Mouse (Mus musculus): Measurements from ENCODE around the gene Sertad2.

Sertad2 gene

DNA sequence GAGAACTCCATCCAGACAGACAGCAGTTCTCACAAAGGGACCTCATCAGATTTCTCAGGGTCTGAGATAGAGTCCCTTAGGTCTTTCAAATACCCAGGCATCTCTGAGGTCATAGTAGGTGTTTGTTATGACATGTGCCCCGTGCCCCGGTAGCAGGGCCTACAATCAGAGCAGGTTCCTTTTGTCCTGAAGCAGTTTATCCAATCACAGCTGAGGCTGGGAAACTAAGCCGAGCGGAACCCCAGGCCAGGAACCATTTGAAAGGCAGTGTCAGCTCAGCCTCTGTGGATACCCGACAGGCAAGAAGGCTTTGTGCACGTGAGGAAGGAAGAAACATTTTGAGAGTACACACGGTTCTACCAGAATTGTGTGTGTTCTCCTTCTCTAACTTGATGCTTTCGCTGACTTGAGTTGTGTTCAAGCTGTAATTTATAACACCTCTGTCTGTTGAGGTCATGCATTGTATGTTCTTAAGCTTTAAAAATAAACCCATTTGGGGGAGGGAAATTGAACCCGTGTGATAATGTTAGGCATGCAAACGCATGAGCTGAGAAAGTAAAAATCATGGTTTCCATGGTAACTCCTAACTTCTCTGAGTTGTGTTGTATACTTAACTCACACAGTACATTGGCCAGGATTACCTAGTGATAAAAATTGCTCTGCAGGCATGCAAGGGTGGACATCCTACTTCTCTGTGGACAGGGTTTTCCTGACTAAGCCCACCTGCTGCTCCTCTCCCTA lies 104.1 kb downstream of the Sertad2 start:
- peak; percentile 74 for DNase-seq

DNA sequence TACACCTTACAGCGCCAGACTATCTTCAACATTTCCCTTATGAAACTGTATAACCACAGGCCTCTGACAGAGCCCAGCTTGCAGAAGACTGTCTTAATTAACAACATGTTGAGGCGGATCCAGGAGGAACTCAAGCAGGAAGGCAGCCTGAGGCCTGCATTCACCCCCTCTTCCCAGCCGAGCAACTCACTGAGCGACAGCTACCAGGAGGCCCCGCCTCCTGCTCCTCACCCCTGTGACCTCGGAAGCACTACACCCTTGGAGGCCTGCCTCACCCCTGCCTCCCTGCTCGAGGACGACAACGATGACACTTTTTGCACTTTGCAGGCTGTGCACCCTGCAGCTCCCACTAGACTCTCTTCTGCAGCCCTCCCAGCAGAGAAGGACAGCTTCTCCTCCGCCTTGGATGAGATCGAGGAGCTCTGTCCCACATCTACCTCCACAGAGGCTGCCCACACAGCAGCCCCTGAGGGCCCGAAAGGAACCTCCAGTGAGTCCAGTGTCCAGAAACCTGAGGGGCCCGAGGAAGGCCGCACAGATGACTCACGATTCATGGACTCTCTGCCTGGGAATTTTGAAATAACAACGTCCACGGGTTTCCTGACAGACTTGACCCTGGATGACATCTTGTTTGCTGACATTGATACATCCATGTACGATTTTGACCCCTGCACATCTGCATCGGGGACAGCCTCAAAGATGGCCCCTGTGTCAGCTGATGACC lies 105.0 kb downstream of the Sertad2 start:
- DNase-seq: peak; percentile 92

DNA sequence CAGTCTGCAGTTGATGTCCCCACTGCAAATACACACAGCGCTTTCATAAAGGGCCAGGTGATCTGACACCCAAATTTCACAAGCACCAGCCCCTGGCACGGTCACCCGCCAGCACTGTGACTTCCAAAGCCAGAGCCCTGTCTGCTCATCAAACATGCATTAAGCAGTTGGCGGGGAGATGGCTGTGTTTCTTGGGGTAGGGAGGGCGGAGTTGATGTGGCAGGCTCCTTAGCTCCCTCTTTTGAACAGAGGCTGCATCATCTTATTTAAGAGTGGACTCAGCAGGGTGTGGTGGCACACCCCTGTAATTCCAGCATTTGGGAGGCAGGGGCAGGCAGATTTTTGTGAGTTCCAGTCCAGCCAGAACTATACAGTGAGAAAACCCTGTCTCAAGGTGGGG lies 106.4 kb downstream of the Sertad2 start:
- peak; percentile 84 for DNase-seq

DNA sequence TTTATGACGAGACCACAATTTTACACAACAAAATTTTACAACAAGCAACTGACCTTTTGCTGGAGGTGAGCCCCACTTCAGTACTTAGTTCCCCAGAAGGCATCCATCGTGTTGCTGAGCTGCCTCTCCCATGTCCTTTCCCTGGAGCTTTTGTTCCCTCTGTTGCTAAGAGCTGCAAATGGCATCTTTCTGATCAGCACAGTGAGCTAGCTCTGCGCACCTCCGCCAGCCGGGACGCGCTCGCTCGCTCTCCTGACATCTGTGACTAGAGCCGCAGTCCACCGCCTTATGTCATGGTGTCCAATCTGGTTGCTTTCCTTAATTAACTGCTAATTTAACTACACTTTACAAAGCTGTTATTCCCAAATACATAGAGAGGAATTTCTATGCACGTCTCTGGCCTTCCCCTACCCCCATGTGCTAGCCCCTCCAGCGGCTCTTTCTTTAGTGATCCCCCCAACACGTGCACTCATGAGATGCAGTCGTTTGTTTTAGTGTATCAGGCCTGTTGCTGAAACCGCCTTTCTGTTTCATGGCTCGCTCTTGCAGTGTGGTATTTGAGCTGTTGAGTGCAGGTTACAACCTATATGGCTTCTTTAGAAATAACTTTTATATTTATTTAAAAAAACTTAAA lies 107.1 kb downstream of the Sertad2 start:
- no peak for DNase-seq

DNA sequence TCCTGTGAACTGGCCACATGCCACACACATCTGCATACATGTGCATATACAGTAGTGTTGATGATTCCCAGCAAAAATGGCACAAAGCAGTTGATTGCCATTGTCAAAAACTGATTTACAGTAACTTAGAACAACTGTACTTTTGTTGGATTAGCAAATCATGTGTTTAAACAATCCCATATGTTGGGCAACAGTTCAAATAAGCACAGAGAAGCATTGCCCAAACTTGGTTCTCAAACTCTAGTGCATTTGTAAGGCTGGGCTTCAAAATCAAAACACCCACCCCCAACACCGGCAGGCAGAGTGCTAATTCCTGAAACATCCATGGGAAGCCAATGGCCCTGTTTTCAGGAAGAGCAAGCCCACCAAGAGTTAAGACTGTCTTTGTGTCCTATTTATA lies 108.1 kb downstream of the Sertad2 start:
- no peak for DNase-seq

DNA sequence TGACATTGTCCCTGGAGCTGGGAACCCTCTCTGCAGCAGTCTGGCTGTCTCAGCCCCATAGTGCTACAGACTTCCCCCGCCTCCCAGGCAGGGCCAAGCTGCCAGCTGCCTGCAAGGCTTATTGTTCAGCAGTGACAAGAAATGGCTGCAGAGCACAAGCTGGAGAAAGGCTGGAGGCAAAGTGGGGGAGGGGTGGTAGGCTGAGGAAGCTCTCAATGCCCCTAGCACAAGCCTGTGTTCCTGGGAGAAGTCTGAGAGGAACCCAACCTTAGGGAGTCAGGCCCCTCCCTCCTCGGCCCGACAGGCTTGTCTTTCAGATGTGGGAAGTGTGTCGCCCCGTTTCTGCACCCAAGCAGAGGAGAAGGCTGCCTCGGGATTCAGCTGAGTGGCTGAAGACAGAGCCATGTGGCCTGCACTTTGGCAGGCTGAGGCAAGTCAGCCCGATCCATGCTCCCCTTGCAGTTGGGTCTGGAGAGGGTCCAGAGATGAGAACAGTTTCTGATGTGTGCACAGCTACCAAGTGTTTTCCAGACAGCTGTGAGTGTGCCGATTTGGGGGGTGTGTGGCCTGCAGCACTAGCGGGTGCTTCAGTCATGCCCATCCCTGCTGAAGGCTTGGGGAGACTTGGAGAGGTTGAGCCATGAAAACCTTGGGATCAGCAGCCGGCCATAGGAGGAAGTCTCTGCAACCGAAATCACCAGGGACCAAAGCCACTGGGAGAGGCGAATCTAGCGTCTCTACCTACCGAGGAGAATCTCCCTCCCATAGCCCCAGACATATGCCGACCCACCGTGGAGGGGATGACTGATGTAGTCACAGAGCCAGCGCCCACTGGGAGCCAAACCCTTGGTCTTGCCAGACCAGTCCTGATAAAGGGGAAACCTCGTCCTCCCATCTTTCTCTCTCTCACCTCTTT lies 113.0 kb downstream of the Sertad2 start:
- DNase-seq: peak; percentile 96

DNA sequence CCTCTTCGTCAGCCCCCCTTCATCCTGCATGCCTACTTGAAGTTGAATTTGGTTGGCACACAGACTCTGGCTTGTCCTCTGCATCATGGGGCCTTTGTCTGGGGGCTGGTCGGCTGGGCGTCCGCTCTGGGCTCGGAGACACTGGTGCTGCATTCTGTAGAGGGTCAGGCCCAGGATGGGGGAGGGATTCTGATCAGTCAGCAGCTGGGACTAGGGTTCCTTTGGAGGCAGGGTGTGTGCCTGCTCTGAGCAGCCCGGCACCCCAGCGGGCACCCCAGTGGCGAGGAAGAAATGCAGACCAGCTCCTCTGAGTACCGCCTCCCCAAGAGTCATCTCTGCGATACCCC lies 113.6 kb downstream of the Sertad2 start:
- DNase-seq: no peak

DNA sequence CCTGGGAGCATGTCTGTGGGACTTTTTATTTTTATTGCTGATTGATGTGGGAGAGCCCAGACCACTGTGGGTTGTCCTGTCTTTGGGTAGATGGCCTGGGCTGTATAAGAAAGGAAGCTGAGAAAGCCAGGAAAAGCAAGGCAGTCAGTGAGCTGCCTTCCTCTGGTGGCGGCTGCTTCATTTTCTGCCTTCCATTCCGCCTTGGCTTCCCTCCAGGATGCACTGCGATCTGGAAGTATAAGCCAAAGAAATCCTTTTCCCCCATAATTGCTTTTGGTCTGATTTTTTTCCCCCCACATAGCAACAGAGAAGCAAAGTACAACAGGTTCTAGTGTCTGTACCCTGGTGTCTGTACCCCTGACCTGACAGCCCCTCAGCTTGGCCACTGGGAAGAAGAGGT lies 116.0 kb downstream of the Sertad2 start:
- DNase-seq: no peak

DNA sequence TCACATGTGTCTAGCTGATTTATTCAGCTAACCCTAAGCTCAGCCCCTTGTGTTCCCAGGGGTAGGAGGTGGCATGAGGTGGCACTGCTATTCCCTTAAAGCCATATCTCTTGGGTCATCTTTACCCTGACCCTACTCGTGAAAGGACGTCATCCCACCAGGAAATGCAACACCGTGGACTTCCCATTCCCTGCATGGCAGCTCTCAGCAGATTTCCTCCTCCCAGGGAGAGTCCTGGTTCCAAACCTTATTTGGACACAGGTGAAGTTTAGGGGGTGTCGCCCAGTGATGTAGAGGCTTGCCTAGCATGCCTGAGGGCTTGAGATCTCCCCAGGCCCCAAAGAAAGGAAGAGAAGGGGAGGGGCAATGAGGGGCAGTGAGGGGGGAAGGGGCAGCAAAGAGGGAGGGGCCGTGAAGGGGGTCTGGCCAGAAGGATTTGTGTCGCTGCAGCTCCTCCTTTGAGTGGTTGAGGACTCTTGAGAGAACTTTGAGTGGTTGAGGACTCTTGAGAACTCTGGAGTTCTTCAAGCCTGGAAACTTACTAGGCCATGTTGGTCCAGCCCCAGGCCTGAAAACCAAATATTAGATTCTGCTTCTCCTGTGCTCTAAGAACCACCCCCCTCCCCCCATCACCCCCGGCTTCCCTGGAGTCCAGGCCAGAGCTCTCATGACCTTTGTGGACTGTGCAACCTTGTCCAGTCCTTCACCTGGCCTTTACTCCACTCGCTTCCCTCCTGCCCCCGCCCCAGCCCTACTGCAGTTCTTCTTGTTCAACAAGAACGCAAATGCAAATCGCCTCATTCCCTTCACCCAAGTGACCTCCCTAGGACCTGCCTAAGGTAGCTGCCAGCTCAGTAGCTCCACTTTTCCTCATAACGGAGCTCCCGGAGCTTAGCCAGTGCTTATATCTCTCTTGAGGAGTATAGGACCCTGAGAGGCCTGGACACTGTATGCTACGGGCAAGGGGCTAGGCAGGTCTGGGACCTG lies 117.4 kb downstream of the Sertad2 start:
- DNase-seq: no peak

DNA sequence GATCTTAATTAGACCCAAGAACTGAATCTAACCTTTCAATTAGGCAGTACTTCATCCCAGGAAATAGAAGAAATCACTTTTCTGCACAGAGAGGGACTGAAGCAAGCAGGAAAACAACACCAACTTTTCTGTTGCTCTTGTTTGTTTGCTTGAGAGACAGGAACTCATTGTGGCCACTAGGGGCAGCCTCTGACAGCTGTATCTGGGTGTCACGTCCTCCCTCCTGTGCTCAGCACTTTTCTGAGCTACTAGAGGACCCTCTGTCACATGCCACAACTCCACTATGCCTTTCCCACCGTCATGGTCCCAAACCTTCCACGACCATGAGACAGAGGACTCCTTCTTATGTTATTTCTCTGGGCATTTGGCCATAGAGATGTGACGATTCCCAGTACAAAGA lies 118.6 kb downstream of the Sertad2 start:
- DNase-seq: no peak

DNA sequence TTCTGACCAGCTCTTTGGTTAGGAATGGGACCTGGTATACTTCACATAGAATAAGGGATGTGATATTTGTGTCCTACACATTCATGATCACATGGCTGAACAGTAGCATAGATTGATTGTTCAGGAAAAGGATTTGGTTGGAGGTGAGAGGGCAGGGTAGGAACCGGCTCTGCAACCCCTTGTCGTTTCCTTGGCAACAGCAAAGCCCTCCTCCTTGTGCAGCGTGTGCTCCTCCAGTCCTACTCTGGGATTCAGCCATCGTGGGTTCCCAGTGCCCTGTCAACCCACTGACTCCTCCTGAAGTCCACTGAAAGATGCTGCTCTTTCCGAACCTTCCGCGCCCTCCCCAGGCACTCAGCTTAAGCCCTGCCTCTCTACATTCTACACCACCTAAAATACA lies 119.8 kb downstream of the Sertad2 start:
- DNase-seq: no peak

DNA sequence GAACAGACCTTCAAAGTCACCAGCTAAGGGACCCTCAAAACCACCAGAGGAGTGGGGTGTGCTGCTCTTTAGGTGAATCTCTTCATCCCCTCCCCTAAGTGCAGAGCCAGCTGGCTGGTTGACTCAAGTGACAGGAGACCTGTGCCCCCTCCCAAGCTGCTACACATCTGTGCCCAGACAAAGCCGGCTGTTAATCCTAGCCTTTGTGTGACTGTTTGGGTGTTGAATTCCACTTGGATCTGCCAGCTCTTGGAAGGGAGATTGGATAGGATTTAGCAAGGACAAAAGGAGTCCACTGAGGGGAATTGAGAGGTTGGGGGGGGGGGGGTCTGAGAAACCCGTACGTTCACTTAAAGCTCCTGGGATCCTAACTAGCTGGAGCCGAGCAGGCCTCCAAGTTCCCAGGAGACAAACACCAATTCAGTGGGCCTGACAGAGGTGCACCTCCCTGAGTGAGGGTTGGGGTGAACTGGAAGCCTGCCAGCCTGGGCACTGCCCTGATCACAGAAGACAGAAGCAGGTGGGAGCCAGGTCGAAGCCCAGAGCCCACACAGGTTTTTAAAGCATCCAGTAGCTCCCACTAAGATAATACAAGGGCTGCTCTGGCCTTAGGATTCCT lies 120.6 kb downstream of the Sertad2 start:
- DNase-seq: no peak

DNA sequence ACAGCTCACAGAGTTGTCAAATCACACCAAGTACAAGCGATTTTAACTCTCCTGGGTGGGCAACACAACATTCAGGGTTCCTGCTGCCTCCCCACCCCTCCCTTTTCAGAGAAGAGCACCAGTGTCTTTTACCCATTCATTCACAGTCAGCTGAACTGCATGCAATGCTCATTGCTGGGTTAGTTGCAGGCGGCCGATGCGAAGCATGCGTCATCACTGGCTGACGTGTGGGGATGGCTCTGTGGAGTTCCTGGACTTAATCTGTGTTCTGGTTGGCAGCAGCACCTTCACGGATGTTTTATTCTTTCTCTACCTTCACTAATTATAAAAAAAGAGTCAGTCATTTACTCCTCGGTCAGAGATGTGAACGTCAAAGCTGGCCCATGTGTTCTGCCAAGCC lies 121.8 kb downstream of the Sertad2 start:
- DNase-seq: no peak

DNA sequence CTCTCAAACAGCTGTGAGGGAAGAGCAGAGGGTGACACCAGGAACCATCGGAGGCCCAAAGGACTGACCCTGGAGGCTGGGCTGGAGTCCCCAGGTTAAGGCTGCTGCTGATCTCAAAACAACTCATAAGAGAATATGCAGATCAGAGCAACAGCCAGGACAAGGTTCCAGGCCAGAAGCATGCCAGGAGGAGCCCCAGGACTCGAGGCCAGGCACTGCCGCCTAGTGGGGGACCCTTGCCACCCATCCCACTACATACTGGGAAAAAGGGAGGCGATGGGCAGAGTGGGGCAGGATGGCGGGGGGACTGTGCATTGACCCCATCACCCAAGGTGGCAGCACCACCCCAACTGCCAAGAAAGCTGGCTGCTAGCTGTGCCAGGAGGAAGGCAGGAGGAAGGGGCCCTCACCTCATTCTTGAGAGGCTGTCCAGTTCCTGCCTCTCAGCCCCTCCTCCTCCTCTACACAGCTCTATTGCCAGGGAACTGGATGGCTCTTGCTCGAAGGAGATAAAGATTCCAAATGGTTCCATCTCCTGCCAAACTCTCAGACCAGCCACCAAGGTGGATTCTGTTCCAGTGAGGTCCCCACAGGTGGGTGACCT lies 128.8 kb downstream of the Sertad2 start:
- no peak for DNase-seq

DNA sequence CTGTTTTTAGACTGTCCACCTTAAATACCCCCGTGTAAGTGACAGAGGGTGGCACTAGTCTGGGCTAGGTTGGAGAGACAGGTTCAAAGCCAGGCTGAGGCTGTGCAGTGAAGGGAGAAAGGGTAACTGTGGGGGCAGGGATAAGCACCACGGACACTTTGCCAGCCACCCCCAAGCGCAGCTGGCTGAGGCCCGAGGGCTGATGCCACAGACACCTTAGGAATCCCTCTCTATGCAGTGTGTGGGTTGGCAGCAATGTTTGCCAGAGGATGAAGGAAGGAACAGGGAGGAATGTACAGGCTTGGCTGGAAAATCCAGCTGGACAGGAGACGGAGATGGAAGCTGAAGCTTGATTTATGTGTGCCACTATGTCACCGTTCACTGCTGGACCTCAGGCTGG lies 129.5 kb downstream of the Sertad2 start:
- peak; percentile 30 for DNase-seq

DNA sequence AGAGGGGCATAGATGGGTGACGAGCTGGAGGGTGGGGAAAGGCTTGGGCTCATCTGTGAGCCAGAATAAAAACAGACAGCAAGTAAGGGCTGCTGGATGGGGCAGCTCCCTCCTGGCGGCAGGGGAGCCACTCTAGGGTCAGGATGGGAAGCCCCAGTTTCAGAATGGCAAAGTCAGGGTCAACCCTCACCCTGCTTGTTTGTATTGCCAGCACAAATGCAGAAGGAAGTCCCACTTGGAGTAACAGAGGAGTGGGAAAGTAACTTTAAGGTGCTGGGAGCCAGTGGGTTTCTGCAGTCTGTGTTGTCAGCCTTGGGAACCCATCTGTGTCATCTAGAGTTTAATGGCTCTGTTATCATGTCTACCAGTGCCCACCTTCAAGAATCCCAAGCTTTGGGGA lies 136.3 kb downstream of the Sertad2 start:
- DNase-seq: peak; percentile 77

DNA sequence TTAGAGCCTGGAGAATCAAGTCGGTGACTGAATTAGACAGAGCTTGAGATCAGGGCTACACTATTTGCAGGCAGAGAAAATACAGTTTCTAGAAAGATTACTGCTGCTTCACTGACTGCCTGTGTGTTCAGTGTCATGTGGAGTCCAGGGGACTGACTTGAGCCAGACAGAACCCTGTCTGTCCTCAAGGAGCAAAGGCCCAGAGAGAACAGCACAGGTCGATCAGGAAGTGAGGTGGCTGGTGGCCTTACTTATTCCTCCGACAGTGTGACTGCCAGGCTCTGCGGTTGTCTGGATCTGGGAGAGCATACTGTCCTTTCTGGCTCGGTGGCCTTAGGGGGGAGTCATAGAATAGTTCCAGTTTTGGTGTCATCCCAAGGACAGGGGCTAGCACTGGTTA lies 137.7 kb downstream of the Sertad2 start:
- peak; percentile 61 for DNase-seq

DNA sequence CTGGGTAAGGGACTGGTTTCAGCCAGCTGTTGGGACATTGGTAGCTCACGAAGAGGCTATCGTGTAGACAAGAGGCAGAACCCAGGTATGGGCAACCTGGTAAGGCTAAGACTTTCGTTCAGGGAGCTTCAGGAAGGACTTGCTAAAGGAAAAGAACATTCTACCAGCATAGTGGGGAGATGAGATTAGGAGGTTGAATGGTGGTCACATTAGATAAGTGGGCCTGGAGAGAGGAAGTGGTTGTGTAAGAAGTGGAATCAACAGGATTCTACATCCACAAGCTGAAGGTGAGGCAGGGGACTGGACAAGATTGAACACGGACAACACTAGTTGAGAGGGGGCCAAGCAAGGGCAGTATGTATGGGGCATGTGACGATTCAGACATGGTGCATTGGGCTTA lies 138.6 kb downstream of the Sertad2 start:
- DNase-seq: peak; percentile 55

DNA sequence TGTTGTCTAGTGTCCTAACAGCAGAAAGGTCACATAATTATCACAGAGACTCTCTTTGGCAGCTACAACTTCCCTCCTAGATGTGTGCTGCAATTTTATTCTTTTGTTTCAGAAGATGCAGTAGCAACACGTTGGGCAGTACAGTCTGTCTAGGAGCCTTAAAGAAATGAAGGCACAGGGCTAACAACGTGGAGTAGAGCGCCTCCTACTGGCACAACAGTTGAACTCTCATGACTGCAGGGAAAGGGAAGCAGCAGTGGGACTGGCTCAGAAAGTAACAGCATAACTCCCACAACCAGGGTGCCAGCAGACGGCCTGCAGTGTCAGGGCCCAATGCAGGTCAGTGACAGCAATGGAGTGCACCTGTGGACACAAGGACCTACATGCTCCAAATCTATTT lies 147.9 kb downstream of the Sertad2 start:
- DNase-seq: peak; percentile 90

Data from heart, adult 11 months (tissue).